Mouse (Mus musculus): ENCODE measurements at regions not wholly inside any gene's neighbourhood (a gene's known extent, or its start where the extent isn't known, plus 50 kb on each side); places are given as distances from the start of the nearest gene placed in this dataset.

DNA sequence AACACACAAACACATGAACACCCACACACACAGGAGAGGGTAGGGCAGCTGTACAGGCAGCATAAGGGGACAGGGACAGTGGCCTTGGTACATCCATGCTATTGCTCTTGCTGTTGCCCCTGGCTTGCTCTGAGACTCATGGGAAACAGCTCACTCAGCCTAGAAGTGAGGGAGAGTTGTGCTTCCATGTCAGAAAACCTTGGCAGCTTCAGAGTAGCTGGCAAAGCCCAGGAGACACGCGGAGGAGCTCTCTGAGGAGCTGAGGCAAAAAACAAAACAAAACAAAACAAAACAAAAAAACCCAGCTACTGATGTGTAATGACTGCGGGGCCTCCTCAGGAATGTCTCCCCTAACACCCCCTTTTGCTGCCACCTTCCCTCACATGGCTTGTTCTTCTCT is 321.6 kb upstream of the Dio3 start:
- TF ChIP-seq CTCF (IDR thresholded peaks at IDR 0.05; ENCODE audit: borderline replicate concordance, control insufficient read depth, extremely low read depth, insufficient read depth, low read length, poor library complexity) (no peak), POLR2A (IDR thresholded peaks at IDR 0.05; ENCODE audit: control insufficient read depth, extremely low read depth, insufficient read depth, low read length, poor library complexity) (no peak)

All from thymus, adult 2 months (tissue).